Mouse (Mus musculus) B cell, adult 67 days (primary cell): ENCODE data around the gene Psmb11. TPM values are rescaled to one million over a fixed set of nuclear protein-coding genes. Genes with fewer than 3 reads are reported as not detected.

Experiments
- total RNA-seq, 2 experiments: library from RNA; stranded (reverse); gene quantifications; 4 replicates each; pipeline ENCODE4 v1.2.4; 2023

Psmb11 gene
- total RNA-seq: not detected

DNA sequence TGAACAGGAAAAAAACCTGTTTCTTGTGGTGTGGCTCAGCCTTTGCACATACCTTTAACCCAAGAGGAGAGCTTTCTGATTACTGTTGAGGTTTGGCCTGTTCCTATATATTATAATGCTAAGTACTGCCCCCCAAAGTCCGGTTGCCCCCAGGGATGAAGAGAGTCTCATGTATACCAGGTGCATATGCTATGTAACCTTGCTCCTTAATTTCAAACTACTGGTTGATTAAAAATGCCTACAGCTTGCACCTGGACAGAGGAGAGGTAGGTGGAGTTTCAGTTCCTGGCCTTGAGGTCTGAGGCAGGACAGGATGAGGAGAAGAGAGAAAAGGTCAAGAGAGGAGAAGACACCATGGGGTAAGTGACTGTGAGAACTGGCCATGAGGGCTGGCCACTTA, at the start of gene Psmb11:
Psmb11 (plus strand) TSS at position 301 of the 400 bp plus-strand sequence.

DNA sequence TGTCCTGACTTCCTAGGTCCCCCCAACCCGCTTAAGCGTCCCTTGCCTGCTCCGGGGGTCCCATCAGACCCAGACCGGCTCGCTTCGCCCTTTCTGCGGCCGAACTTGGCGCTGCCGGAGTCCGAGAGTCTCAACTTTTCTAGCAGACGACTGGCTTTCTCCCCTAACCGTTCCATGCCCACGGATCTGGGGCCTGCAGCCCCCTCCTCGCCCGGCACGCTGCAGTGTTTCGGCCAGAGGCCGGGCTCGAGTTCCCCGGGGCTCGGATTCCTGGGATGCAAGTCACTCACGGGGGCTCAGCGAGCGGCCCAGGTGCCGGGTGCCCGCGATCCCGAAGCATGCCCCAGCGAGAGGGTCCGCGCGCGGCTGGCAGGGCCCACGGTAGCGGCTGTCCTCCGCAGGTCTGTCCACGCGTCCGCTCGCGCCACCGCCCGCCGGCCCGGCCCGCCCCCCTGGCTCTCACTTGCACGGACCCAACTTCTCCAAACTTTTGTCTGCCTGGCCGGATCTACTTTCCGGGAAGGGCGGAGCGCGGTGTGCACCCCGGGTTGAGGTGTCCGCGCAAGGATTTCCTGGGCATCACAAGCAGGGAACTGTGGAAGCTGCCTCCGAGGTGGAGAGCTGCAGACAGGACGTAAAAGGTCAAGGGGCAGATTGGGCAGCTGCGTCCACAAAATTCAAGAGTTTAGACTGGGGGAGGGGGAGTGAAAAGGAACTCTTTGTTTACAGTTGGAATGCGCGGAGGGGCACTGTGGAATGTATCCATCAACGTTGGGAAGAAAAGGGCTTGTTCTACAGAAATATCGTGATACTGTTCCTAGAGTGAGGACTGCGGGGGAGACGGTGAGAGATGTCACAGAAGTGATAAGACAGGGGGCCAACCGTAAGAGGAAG, 43.9 kb upstream of the Psmb11 start, which contains the start of gene Ajuba:
Ajuba (minus strand) TSS at position 470 of the 894 bp plus-strand sequence.

DNA sequence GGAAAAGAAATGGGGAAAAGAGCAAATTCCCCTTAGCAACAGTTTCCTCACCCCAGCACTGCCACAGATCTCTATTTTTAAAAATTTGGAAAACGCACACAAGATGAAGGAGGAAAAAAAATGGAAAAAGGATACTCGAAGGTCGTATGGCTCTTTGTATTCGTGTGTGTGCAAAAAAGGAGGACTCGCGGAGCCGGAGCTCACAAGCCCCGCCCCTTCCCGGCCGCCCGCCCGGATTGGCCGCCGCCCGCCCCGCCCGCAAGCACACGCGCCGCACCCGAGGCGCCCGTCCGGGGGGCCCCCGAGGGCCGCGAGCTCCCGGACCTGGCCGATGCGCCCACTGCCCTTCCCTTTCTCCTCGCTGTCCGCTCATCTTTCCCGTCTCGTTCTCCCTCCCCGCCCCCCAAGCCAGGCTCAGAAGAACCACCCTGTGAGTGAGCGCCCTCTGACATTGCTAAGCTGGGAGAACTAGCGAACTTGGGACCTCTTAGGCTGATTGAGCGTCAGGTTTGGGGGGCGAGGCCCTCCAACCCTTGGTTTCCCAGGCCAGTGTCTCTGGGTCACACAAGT, 15.4 kb upstream of the Psmb11 start, which contains the start of gene 4931414P19Rik:
4931414P19Rik (minus strand) TSS at position 242 of the 570 bp plus-strand sequence.

DNA sequence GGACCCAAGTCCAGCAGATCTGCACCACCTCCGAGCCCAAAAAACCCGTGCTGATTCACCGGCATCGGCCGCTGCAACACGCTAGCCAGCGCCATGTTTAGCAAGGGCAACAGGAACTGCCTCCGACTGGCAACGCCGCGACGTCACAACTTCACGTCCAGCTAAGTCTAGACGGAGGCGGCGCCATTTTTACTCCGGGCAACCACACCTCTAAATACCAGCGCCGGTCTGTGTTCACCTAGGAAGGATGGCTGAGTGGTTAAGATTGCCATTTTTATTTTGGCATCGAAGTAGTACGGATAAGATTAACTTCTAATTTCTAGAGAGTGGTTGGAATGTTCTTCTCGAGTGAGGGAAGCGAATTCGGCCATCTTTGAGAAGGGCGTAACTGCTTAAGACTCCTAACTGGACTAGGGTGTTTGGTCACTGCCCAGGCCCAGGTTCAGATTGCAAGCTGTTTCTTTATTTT, 3.3 kb upstream of the Psmb11 start, which contains the start of gene Psmb5:
Psmb5 (minus strand) TSS at position 126 of the 469 bp plus-strand sequence.

DNA sequence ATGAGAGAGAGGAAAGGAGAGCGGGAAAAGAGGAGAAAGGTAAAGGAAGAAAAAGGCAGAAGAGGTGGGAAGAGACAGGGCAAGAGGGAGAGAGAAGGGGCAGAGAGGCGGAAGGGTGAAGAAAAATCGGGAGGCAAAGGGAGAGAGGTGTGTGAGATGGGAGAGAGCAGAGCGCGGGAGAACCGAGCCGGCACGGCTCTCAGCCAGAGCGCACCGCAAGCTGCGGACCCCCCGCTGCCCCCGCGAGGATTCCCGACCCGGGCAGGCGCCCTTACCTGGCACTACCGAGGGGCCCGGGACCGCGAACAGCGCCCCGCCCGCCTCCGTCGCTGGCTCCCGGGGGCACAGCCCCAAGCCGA, 19.7 kb downstream of the Psmb11 start, which contains the start of gene Gm17606:
Gm17606 (plus strand) TSS at position 7 of the 359 bp plus-strand sequence.

DNA sequence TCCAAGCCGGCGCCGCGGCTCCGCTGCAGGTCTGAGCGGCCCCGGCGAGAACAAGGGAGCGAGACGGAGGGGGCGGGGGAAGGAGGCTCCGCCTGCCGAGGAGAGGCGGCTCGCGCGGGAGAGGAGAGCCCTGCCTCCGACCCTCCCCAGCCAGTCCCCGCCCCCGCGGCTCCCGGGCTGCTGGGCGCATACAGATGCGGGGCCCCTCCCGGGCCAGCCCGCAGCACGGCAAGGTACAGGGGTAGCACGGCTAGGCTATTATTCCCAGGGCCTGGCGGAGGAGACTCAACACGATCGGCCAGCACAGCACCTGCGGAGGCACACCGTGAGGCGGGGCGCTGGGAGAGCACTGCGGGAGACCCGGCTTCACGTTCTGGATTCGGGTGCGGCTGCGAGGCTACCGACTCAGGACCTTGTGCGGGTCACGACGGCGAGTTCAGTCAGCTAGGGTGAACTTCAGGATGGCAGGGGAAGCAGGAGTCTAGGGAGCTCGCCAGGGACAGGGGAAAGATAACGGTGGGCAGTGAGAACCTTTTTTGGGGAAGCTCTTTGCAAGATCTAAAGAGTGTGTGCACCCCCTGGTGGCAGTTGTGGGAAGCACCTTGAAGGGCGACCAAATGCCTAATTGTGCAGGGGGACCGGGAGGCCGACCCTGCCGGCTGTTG, 20.2 kb downstream of the Psmb11 start, which contains the start of gene Cdh24:
Cdh24 (minus strand) TSS at position 60 of the 665 bp plus-strand sequence.

Other genes with a start within 250 kb of the Psmb11 start
- 1 to 10 TPM; 5.7 to 7.1 TPM for gene Slc7a7, start 203.7 kb upstream of the Psmb11 start, total RNA-seq
- gene Mrpl52, start 194.5 kb upstream of the Psmb11 start, total RNA-seq: 100 to 1,000 TPM in 1 of 2 experiments, 10 to 100 TPM in 1; 82.4 to 121 TPM
- gene Mmp14, start 189.8 kb upstream of the Psmb11 start, total RNA-seq: under 1 TPM in 1 of 2 experiments, not detected in 1; 0.90 TPM
- gene Lrp10, start 157.3 kb upstream of the Psmb11 start, total RNA-seq: 100 to 1,000 TPM; 186 to 221 TPM
- gene Rem2, start 145.3 kb upstream of the Psmb11 start, total RNA-seq: 1 to 10 TPM; 1.5 TPM
- gene Prmt5, start 103.9 kb upstream of the Psmb11 start, total RNA-seq: 10 to 100 TPM; 35.7 to 39.8 TPM
- 10 to 100 TPM; 11.6 to 13.0 TPM for gene Haus4, start 66.8 kb upstream of the Psmb11 start, total RNA-seq
- gene Ajuba, start 43.9 kb upstream of the Psmb11 start, total RNA-seq: not detected
- 1 to 10 TPM; 6.0 to 7.2 TPM for gene 4931414P19Rik, start 15.4 kb upstream of the Psmb11 start, total RNA-seq
- 10 to 100 TPM; 54.5 to 60.9 TPM for gene Psmb5, start 3.4 kb upstream of the Psmb11 start, total RNA-seq
- gene Gm17606, start 19.5 kb downstream of the Psmb11 start, total RNA-seq: not detected
- 1 to 10 TPM; 4.2 to 4.5 TPM for gene Cdh24, start 19.9 kb downstream of the Psmb11 start, total RNA-seq
- gene 1700123O20Rik, start 64.8 kb downstream of the Psmb11 start, total RNA-seq: 10 to 100 TPM; 32.3 to 45.7 TPM
- 100 to 1,000 TPM; 544 to 550 TPM for gene Acin1, start 65.5 kb downstream of the Psmb11 start, total RNA-seq
- gene Gm29776, start 77.4 kb downstream of the Psmb11 start, total RNA-seq: not detected
- gene Cebpe, start 90.7 kb downstream of the Psmb11 start, total RNA-seq: not detected
- gene Slc7a8, start 160.5 kb downstream of the Psmb11 start, total RNA-seq: under 1 TPM; 0.12 to 0.35 TPM
- gene Rnf212b, start 192.7 kb downstream of the Psmb11 start, total RNA-seq: not detected
- gene Homez, start 249.5 kb downstream of the Psmb11 start, total RNA-seq: 10 to 100 TPM in 1 of 2 experiments, 1 to 10 TPM in 1; 9.4 to 18.7 TPM